Mouse (Mus musculus) kidney, embryonic 14.5 days (tissue): ENCODE data around the gene Mars. TPM values are rescaled to one million over a fixed set of nuclear protein-coding genes. Genes with fewer than 3 reads are reported as not detected.

Experiments used
- ATAC-seq: fragments of 200-750 bp; cut with Nextera tagmentation; 2 replicates; pipeline ENCODE4 v1.8.0; 2017; ENCODE audit warnings: moderate number of reproducible peaks, mild to moderate bottlenecking, moderate TSS enrichment, moderate library complexity; ENCODE audit not compliant: low FRiP score, low TSS enrichment
- H3K27ac ChIP-seq: fragments of 300-500 bp; sonication (generic); 2 replicates; pipeline ENCODE4 v1.5.1; 2014; ENCODE audit warnings: low read depth, mild to moderate bottlenecking, low read length, moderate library complexity, mixed read lengths
- H3K27me3 ChIP-seq: fragments of 300-500 bp; sonication (generic); 2 replicates; pipeline ENCODE4 v1.6.1; 2014; ENCODE audit warnings: mild to moderate bottlenecking, low read length; ENCODE audit not compliant: control insufficient read depth, insufficient read depth
- H3K36me3 ChIP-seq: fragments of 300-500 bp; sonication (generic); 2 replicates; pipeline ENCODE4 v1.6.1; 2014; ENCODE audit warnings: low read length, mixed read lengths; ENCODE audit not compliant: control insufficient read depth, insufficient read depth
- H3K4me1 ChIP-seq: fragments of 300-500 bp; sonication (generic); 2 replicates; pipeline ENCODE4 v1.6.1; 2014; ENCODE audit warnings: low read length, mixed read lengths; ENCODE audit not compliant: control insufficient read depth, insufficient read depth
- H3K4me2 ChIP-seq: fragments of 300-500 bp; sonication (generic); replicated peaks from 2 replicates; pipeline ENCODE4 v1.6.1; 2014; ENCODE audit warnings: low read depth, mild to moderate bottlenecking, low read length
- H3K4me3 ChIP-seq: fragments of 300-500 bp; sonication (generic); 2 replicates; pipeline ENCODE4 v1.5.1; 2014; ENCODE audit warnings: mild to moderate bottlenecking, low read length
- H3K9ac ChIP-seq: fragments of 300-500 bp; sonication (generic); 2 replicates; pipeline ENCODE4 v1.6.1; 2014; ENCODE audit warnings: low read depth, mild to moderate bottlenecking, low read length, moderate library complexity
- H3K9me3 ChIP-seq: fragments of 300-500 bp; sonication (generic); 2 replicates; pipeline ENCODE4 v1.6.1; 2016; ENCODE audit warnings: low read length; ENCODE audit not compliant: control insufficient read depth
- WGBS: fragments of 180-500 bp; shearing (Covaris S2); extraction: QIAGEN DNeasy Blood & Tissue Kit; methylation state at CpG from one replicate; pipeline ENCODE4 v1.1.7; 2014; 5-methylcytosine and 5-hydroxymethylcytosine counted together
- polyA plus RNA-seq: library from polyadenylated mRNA; unstranded; fragments of >200 nt; fragmentation: Nextera tagmentation; extraction: Ambion mirVana; gene quantifications from 2 replicates; pipeline ENCODE4 v1.2.1, GENCODE M21; 2014

Gene Mars
- polyA plus RNA-seq, 1 experiment from 2014 or later: 146 TPM

DNA sequence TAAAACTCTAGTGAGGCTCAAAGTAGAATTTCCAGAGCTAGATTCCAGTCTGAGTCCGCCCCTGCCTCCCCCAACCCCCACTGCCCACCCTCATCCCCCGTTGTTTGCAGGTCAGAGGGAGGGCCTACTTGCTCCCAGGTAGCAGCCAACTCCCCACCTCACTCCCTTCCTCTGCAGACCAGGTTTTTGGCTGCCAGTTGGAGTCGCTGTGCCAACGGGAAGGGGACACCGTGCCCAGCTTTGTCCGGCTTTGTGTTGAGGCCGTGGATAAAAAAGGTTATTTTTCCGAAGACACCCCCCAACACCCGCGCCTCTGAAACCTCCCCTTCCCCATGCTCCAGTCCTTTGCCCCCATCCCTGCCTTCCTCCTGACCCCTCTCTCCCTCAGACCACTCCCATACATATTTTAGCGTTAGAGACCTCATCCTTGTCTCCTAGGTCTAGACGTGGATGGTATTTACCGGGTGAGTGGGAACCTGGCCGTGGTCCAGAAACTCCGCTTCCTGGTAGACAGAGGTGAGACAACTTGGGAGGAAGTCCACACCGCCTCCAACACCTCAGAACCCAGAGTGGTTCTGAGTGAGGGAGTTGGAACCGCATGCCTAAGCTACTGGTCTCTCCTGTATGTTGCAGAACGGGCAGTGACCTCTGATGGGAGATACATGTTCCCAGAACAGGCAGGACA, 16.0 kb upstream of the Mars start:
- H3K4me1 ChIP-seq: peaks cover 11% of the 10 kb centered on the region
- no peak overlapping the region for H3K9ac ChIP-seq
- H3K4me3 ChIP-seq: no peak overlapping the region
- ATAC-seq: no peak
- WGBS: 50% methylated on average over 18 of the region's 18 CpGs
- H3K9me3 ChIP-seq: no peaks in the 10 kb centered on the region
- H3K36me3 ChIP-seq: peaks cover 3% of the 10 kb centered on the region; the same call in 1 of the 2 replicates
- H3K27ac ChIP-seq: no peak overlapping the region
- no peak overlapping the region for H3K4me2 ChIP-seq
- H3K27me3 ChIP-seq: peaks cover 40% of the 10 kb centered on the region

DNA sequence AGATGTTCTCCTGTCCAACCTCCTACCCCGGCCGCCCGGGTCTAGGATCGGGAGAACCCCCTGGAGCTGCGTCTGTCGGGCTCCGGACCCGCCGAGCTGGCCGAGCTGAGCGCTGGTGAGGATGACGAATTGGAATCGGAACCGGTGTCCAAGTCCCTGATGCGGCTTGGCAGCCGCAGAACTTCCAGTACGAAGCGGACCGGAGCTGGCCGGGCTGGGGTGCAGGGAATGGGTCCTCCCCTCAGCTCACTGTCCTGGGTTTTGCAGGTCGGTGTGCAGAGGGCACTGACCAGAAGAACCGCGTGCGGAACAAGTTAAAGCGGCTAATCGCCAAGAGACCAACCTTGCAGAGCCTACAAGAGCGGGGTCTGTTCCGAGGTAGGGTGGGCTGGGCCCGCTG, 15.2 kb upstream of the Mars start:
- peaks cover 11% of the 10 kb centered on the region for H3K4me1 ChIP-seq
- ATAC-seq: peak; percentile 2; the same call in 1 of the 2 replicates
- no peak overlapping the region for H3K27ac ChIP-seq
- H3K4me3 ChIP-seq: peak overlapping the region; percentile 52
- H3K9ac ChIP-seq: peak overlapping the region; percentile 46; the same call in 1 of the 2 replicates
- H3K36me3 ChIP-seq: no peaks in the 10 kb centered on the region; the same call in 1 of the 2 replicates
- WGBS: 9% methylated on average over 29 of the region's 29 CpGs
- peaks cover 40% of the 10 kb centered on the region for H3K27me3 ChIP-seq
- no peaks in the 10 kb centered on the region for H3K9me3 ChIP-seq
- peak overlapping the region; percentile 66 for H3K4me2 ChIP-seq

DNA sequence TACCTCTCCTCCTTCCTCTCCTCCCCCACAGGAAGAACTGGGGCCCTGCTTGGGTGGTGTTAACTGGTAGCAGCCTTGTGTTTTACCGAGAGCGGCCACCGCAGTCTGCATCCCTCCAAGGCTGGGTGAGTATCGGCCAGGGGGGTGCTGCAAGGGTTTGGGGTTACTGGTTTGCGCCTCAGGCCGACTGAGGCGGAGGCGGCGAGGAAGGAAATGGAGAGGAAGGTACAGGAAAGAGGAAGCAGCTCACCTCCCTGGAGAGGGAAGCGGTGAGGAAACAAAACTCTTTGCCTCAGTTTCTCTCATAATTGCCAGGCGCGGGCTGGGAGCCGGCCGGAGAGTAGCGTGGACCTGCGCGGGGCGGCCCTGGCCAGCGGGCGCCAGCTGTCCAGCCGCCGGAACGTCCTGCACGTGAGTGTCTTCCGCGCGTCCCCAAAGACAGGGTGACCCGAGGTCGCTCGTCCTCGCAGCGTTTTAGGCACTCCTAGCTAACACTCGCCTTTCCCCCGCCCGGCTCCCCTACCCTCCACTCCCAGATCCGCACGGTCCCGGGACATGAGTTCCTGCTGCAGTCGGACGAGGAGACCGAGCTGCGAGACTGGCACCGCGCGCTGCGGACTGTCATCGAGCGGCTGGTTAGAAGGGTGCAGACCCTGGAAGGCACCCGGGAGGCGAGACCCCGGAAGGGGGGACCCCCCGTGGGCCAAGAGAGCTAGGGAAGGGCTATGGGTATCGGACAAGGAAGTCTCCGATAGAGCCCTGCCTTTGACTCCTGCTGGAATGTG, 14.6 kb upstream of the Mars start:
- H3K9ac ChIP-seq: peak overlapping the region; percentile 58
- H3K27me3 ChIP-seq: peaks cover 40% of the 10 kb centered on the region
- H3K27ac ChIP-seq: no peak overlapping the region
- H3K4me3 ChIP-seq: peak overlapping the region; percentile 52
- WGBS: under 1% methylated on average over 53 of the region's 54 CpGs
- H3K36me3 ChIP-seq: no peaks in the 10 kb centered on the region; the same call in 1 of the 2 replicates
- ATAC-seq: peak; percentile 21
- H3K4me1 ChIP-seq: peaks cover 11% of the 10 kb centered on the region
- no peaks in the 10 kb centered on the region for H3K9me3 ChIP-seq
- peak overlapping the region; percentile 66 for H3K4me2 ChIP-seq

GRCm38 (mm10) chr10:127325454-127326016, 13.9 kb upstream of the Mars start:
- peaks cover 40% of the 10 kb centered on the region for H3K27me3 ChIP-seq
- WGBS: 20% methylated on average over 14 of the region's 14 CpGs
- H3K4me2 ChIP-seq: peak overlapping the region; percentile 66
- H3K4me1 ChIP-seq: peaks cover 11% of the 10 kb centered on the region
- H3K27ac ChIP-seq: no peak overlapping the region
- H3K9me3 ChIP-seq: no peaks in the 10 kb centered on the region
- H3K4me3 ChIP-seq: peak overlapping the region; percentile 52
- no peaks in the 10 kb centered on the region; the same call in 1 of the 2 replicates for H3K36me3 ChIP-seq
- H3K9ac ChIP-seq: peak overlapping the region; percentile 58; the same call in 1 of the 2 replicates
- ATAC-seq: no peak

- no peaks in the 10 kb centered on the region for H3K36me3 ChIP-seq
- 0 out of 2 replicates have a peak, but pooled peaks have one; percentile 17 for ATAC-seq
- no peak overlapping the region for H3K4me2 ChIP-seq
- WGBS: 14% methylated on average over 7 of the region's 7 CpGs
- H3K27ac ChIP-seq: no peak overlapping the region
- no peaks in the 10 kb centered on the region for H3K9me3 ChIP-seq
- H3K4me3 ChIP-seq: no peak overlapping the region
- H3K9ac ChIP-seq: no peak overlapping the region
- peaks cover 11% of the 10 kb centered on the region for H3K4me1 ChIP-seq
- peaks cover 40% of the 10 kb centered on the region for H3K27me3 ChIP-seq
Observed at GRCm38 (mm10) chr10:127324495-127324894, 12.9 kb upstream of the Mars start.

- Histone ChIP-seq H3K9ac (no peak overlapping the region), H3K27ac (no peak overlapping the region), H3K4me3 (no peak overlapping the region), H3K36me3 (no peaks in the 10 kb centered on the region), H3K4me1 (peaks cover 11% of the 10 kb centered on the region), H3K27me3 (peaks cover 31% of the 10 kb centered on the region), H3K4me2 (no peak overlapping the region; the same call in 1 of the 2 replicates), H3K9me3 (no peaks in the 10 kb centered on the region)
- WGBS: 76% methylated on average over 17 of the region's 17 CpGs
- ATAC-seq: no peak
Observed at GRCm38 (mm10) chr10:127323131-127323855, 11.7 kb upstream of the Mars start.

DNA sequence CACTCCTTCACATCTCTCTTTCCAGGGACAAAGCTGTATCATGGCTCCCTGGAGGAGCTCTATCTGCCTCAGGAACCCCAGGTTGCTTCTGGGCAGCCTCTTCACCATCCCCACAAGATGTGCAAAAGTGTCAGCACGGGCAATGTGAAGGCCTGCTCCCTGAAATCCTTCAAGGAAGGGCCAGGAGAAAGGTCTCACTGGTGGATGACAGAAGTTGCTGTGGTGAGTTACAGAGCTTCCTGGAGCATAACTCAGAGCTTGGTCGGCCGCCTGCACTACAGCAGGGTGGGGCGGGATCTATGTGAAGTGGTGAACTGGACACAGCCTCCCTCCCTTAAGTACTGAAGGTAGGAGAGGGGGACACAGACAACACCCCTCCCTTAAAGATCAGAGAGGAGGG, 11.1 kb upstream of the Mars start:
- Histone ChIP-seq H3K4me1 (peaks cover 11% of the 10 kb centered on the region), H3K27me3 (peaks cover 25% of the 10 kb centered on the region), H3K9ac (no peak overlapping the region), H3K27ac (no peak overlapping the region), H3K36me3 (no peaks in the 10 kb centered on the region), H3K9me3 (no peaks in the 10 kb centered on the region), H3K4me3 (no peak overlapping the region), H3K4me2 (no peak overlapping the region)
- no peak for ATAC-seq
- WGBS: 64% methylated on average over 4 of the region's 4 CpGs

GRCm38 (mm10) chr10:127322178-127322577, 10.6 kb upstream of the Mars start:
- Histone ChIP-seq H3K4me2 (no peak overlapping the region), H3K36me3 (no peaks in the 10 kb centered on the region), H3K27me3 (peaks cover 20% of the 10 kb centered on the region), H3K4me1 (peaks cover 11% of the 10 kb centered on the region), H3K4me3 (no peak overlapping the region), H3K9ac (no peak overlapping the region), H3K27ac (no peak overlapping the region), H3K9me3 (no peaks in the 10 kb centered on the region)
- WGBS: 69% methylated on average over 13 of the region's 13 CpGs
- no peak for ATAC-seq
